Mouse (Mus musculus) lung, postnatal 0 days (tissue): ENCODE data around the gene Ctf1. TPM values are rescaled to one million over a fixed set of nuclear protein-coding genes. Genes with fewer than 3 reads are reported as not detected.

Experiments
- ATAC-seq: fragments of 200-750 bp; cut with Nextera tagmentation; 2 replicates; pipeline ENCODE4 v1.8.0; 2017; ENCODE audit warnings: moderate library complexity
- DNase-seq: peaks from one replicate; pipeline ENCODE4 v3.0.0-alpha.2; 2016; ENCODE audit warnings: low spot score
- H3K27ac ChIP-seq: fragments of 300-500 bp; sonication (generic); 2 replicates; pipeline ENCODE4 v1.5.1; 2014; ENCODE audit warnings: antibody characterized with exemption, mild to moderate bottlenecking, low read length, mixed read lengths
- H3K27me3 ChIP-seq: fragments of 300-500 bp; sonication (generic); replicated peaks from 2 replicates; pipeline ENCODE4 v1.6.1; 2014; ENCODE audit warnings: low read length, mixed read lengths; ENCODE audit not compliant: insufficient read depth
- H3K36me3 ChIP-seq: fragments of 300-500 bp; sonication (generic); 2 replicates; pipeline ENCODE4 v1.6.1; 2014; ENCODE audit warnings: low read length, mixed read lengths; ENCODE audit not compliant: insufficient read depth
- H3K4me1 ChIP-seq: fragments of 300-500 bp; sonication (generic); 2 replicates; pipeline ENCODE4 v1.6.1; 2014; ENCODE audit warnings: antibody characterized with exemption, low read depth, low read length, mixed read lengths; ENCODE audit not compliant: insufficient read depth
- H3K4me2 ChIP-seq: fragments of 300-500 bp; sonication (generic); replicated peaks from 2 replicates; pipeline ENCODE4 v1.6.1; 2014; ENCODE audit warnings: low read depth, mild to moderate bottlenecking, low read length, moderate library complexity, mixed read lengths
- H3K4me3 ChIP-seq: fragments of 300-500 bp; sonication (generic); 2 replicates; pipeline ENCODE4 v1.5.1; 2014; ENCODE audit warnings: low read depth, low read length
- H3K9ac ChIP-seq: fragments of 300-500 bp; sonication (generic); replicated peaks from 2 replicates; pipeline ENCODE4 v1.6.1; 2014; ENCODE audit warnings: low read depth, mild to moderate bottlenecking
- H3K9me3 ChIP-seq: fragments of 300-500 bp; sonication (generic); 2 replicates; pipeline ENCODE4 v1.6.1; 2016; ENCODE audit warnings: low read length, mixed read lengths
- CTCF ChIP-seq: IDR thresholded peaks from 2 replicates; pipeline ENCODE4 v1.5.1; 2016; ENCODE audit warnings: antibody characterized with exemption, mild to moderate bottlenecking
- EP300 ChIP-seq: IDR thresholded peaks from 2 replicates; pipeline ENCODE4 v1.6.1; 2016; ENCODE audit warnings: antibody characterized with exemption, mild to moderate bottlenecking, control low read depth
- WGBS: fragments of 180-500 bp; shearing (Covaris S2); extraction: QIAGEN DNeasy Blood & Tissue Kit; methylation state at CpG from one replicate; pipeline ENCODE4 v1.1.7; 2014; 5-methylcytosine and 5-hydroxymethylcytosine counted together
- polyA plus RNA-seq: library from polyadenylated mRNA; unstranded; fragments of >200 nt; fragmentation: Nextera tagmentation; extraction: Ambion mirVana; gene quantifications from 2 replicates; pipeline ENCODE4 v1.2.1, GENCODE M21; 2015

Ctf1 gene
- polyA plus RNA-seq, 1 experiment from 2014 or later = 9.9 TPM

GRCm38 (mm10) chr7:127678811-127679210, 33.7 kb upstream of the Ctf1 start:
- Histone ChIP-seq H3K4me1 (no peaks in the 10 kb centered on the region), H3K9ac (no peak overlapping the region), H3K36me3 (no peaks in the 10 kb centered on the region), H3K4me3 (no peak overlapping the region), H3K27ac (no peak overlapping the region), H3K27me3 (no peaks in the 10 kb centered on the region), H3K9me3 (no peaks in the 10 kb centered on the region), H3K4me2 (no peak overlapping the region)
- DNase-seq = no peak
- 87% methylated on average over 2 of the region's 2 CpGs for WGBS
- TF ChIP-seq EP300 = no peak
- TF ChIP-seq CTCF = no peak
- ATAC-seq = no peak

GRCm38 (mm10) chr7:127680541-127680940, 32.0 kb upstream of the Ctf1 start:
- no peaks in the 10 kb centered on the region for H3K27me3 ChIP-seq
- no peak overlapping the region for H3K4me3 ChIP-seq
- H3K9ac ChIP-seq = no peak overlapping the region
- ATAC-seq (no peak), DNase-seq (no peak)
- no peaks in the 10 kb centered on the region for H3K9me3 ChIP-seq
- no peaks in the 10 kb centered on the region for H3K36me3 ChIP-seq
- H3K27ac ChIP-seq = no peak overlapping the region
- 85% methylated on average over 13 of the region's 13 CpGs for WGBS
- TF ChIP-seq EP300 (no peak), CTCF (no peak)
- no peak overlapping the region for H3K4me2 ChIP-seq
- H3K4me1 ChIP-seq = no peaks in the 10 kb centered on the region

DNA sequence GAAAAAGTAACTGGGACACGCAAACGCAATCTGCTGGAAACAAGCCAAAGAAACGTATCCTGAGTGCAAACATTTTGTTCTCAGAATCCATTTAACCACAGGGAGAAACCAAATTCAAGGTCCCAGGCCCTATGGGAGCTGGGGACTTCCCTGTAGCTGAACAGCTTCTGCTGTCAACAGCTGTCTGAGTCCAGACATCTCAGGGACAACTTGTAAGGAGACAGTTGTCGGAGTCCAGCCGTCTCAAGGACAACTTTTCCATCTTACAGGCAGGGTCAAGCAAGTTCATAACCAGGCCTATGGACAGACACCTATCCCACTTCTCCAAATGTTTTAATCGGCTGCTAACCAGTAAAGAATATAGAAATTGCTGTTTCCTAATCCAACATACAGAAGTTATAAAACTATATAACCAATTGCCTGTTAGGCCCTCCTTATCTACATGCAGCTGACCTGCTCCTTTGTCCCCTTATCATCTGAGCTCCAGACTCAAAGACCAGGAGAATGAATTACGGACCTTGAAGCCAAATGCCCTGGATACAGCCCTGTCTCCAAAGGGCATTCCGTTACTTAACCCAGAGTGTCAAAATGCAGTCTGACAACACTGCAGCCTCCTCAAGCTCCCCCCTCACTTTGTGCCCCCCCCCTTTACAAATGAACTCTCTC, 30.5 kb upstream of the Ctf1 start:
- ATAC-seq (no peak), DNase-seq (no peak)
- Histone ChIP-seq H3K4me3 (no peak overlapping the region), H3K4me2 (no peak overlapping the region), H3K4me1 (no peaks in the 10 kb centered on the region), H3K27ac (no peak overlapping the region), H3K36me3 (no peaks in the 10 kb centered on the region), H3K27me3 (no peaks in the 10 kb centered on the region), H3K9me3 (no peaks in the 10 kb centered on the region), H3K9ac (no peak overlapping the region)
- WGBS = 57% methylated on average over 8 of the region's 8 CpGs
- no peak for TF ChIP-seq EP300
- TF ChIP-seq CTCF = no peak

DNA sequence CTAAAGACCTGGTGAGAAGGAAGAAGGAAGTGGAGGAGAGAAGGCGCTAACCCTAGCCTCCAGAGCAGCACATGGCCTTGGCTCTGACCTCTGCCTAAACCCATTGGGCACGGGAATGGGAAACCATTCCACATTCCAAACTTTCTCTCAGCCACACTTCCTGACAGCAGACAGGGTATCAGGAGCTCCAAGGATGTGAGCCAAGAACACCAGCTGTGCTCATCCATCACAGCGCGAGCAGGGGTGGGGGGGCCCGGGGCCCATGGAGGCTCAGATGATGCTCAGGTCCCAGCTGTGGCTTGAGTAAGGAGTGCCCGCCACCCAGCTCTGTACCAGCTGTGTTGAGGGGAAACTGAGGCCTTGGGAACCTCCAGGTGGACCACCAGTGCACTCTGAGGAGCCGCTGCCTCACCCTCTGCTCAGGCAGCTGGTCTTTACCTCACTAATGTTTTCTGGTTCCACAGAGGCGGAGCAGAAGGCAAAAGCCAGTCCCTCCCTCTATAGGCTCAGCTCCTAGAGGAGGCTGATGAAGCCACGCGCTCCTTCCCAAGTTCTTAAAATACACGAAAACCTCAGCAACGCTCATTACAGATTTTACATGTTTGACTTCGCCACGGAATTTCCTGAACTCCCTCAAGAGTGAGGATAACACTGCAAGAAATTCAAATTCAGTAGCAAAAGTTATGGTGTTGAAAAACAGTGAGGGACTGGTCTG, 27.1 kb upstream of the Ctf1 start:
- H3K4me2 ChIP-seq = no peak overlapping the region
- H3K4me1 ChIP-seq = no peaks in the 10 kb centered on the region
- no peaks in the 10 kb centered on the region for H3K27me3 ChIP-seq
- ATAC-seq (peak; percentile 78), DNase-seq (peak; percentile 36)
- no peak overlapping the region for H3K27ac ChIP-seq
- TF ChIP-seq EP300 (no peak), CTCF (no peak)
- H3K9ac ChIP-seq = no peak overlapping the region
- WGBS = 52% methylated on average over 14 of the region's 14 CpGs
- no peak overlapping the region for H3K4me3 ChIP-seq
- H3K36me3 ChIP-seq = no peaks in the 10 kb centered on the region
- H3K9me3 ChIP-seq = no peaks in the 10 kb centered on the region

- H3K9ac ChIP-seq = no peak overlapping the region
- DNase-seq (no peak), ATAC-seq (no peak)
- no peak overlapping the region for H3K27ac ChIP-seq
- H3K36me3 ChIP-seq = no peaks in the 10 kb centered on the region
- WGBS = 70% methylated on average over 11 of the region's 11 CpGs
- no peaks in the 10 kb centered on the region for H3K27me3 ChIP-seq
- TF ChIP-seq CTCF = no peak
- no peak for TF ChIP-seq EP300
- no peaks in the 10 kb centered on the region for H3K9me3 ChIP-seq
- no peaks in the 10 kb centered on the region for H3K4me1 ChIP-seq
- no peak overlapping the region for H3K4me3 ChIP-seq
- no peak overlapping the region for H3K4me2 ChIP-seq
Measured at GRCm38 (mm10) chr7:127686740-127687449, 25.6 kb upstream of the Ctf1 start.

DNA sequence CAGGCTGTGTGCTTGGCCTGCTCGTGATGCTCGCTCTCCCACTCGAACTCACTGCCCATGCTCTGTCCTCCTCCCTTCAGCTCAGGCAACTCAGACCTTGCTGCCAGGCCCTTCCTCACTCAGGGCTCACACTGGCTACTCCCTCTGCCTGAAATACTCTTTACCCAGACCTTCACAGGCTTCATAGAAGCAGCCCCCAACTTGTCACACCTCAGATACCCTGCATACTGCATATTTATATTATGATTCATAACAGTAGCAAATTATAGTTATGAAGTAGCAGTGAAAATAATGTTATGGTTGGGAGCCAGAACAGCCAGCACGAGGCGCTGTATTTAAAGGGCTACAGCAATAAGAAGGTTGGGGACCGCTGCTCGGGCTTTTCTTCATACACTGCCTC, 23.6 kb upstream of the Ctf1 start:
- Histone ChIP-seq H3K4me1 (no peaks in the 10 kb centered on the region), H3K36me3 (no peaks in the 10 kb centered on the region), H3K4me3 (no peak overlapping the region), H3K4me2 (no peak overlapping the region), H3K9me3 (no peaks in the 10 kb centered on the region), H3K9ac (no peak overlapping the region), H3K27me3 (no peaks in the 10 kb centered on the region), H3K27ac (no peak overlapping the region)
- DNase-seq (no peak), ATAC-seq (no peak)
- 82% methylated on average over 7 of the region's 7 CpGs for WGBS
- TF ChIP-seq EP300 = no peak
- no peak for TF ChIP-seq CTCF
